Mouse (Mus musculus) embryonic facial prominence, embryonic 12.5 days (tissue): ENCODE measurements at regions not wholly inside any gene's neighbourhood (a gene's known extent, or its start where the extent isn't known, plus 50 kb on each side); places are given as distances from the start of the nearest gene placed in this dataset.

Source experiments
- ATAC-seq: fragments of 200-750 bp; cut with Nextera tagmentation; 2 replicates; pipeline ENCODE4 v1.8.0; 2017; ENCODE audit not compliant: insufficient number of reproducible peaks, insufficient read depth, low FRiP score, low TSS enrichment
- H3K27ac ChIP-seq: fragments of 300-500 bp; sonication (generic); 2 replicates; pipeline ENCODE4 v1.5.1; 2016; ENCODE audit warnings: mild to moderate bottlenecking
- H3K27me3 ChIP-seq: fragments of 300-500 bp; sonication (generic); 2 replicates; pipeline ENCODE4 v1.6.1; 2016; ENCODE audit warnings: mild to moderate bottlenecking, moderate library complexity
- H3K36me3 ChIP-seq: fragments of 300-500 bp; sonication (generic); 2 replicates; pipeline ENCODE4 v1.6.1; 2016; ENCODE audit warnings: mild to moderate bottlenecking
- H3K4me1 ChIP-seq: fragments of 300-500 bp; sonication (generic); 2 replicates; pipeline ENCODE4 v1.6.1; 2016
- H3K4me2 ChIP-seq: fragments of 300-500 bp; sonication (generic); replicated peaks from 2 replicates; pipeline ENCODE4 v1.6.1; 2016; ENCODE audit warnings: mild to moderate bottlenecking, moderate library complexity
- H3K4me3 ChIP-seq: fragments of 300-500 bp; sonication (generic); 2 replicates; pipeline ENCODE4 v1.5.1; 2016; ENCODE audit warnings: mild to moderate bottlenecking
- H3K9ac ChIP-seq: fragments of 300-500 bp; sonication (generic); 2 replicates; pipeline ENCODE4 v1.6.1; 2016; ENCODE audit warnings: mild to moderate bottlenecking, moderate library complexity
- H3K9me3 ChIP-seq: fragments of 300-500 bp; sonication (generic); 2 replicates; pipeline ENCODE4 v1.6.1; 2016; ENCODE audit warnings: mild to moderate bottlenecking, moderate library complexity
- WGBS: fragments of 180-500 bp; shearing (Covaris S2); methylation state at CpG from one replicate; pipeline ENCODE4 v1.1.7; 2016; 5-methylcytosine and 5-hydroxymethylcytosine counted together

DNA sequence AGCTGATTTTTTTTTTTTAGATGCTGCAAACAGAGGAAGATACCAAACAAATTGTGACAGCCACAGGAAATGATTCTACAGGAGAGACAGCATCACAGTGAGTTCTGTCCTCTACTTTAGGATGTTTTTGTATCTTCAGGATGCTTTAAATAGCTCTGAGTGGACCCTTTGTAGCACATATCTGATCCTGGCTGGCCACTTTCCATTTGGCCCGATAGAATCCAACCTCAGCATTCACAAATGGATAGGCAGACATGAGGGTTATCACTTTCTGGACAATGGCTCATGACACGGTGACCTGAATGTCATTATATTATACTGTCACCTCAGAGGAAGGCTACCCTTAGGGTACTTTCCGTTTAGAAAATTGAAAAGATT is 379.3 kb downstream of the Gm10295 start:
- 32% methylated on average over 3 of the region's 3 CpGs for WGBS
- Histone ChIP-seq H3K27me3 (no peaks in the 10 kb centered on the region), H3K27ac (no peak overlapping the region), H3K9me3 (no peaks in the 10 kb centered on the region), H3K9ac (no peak overlapping the region), H3K4me1 (peaks cover 12% of the 10 kb centered on the region; the same call in 1 of the 2 replicates), H3K4me2 (no peak overlapping the region), H3K36me3 (no peaks in the 10 kb centered on the region), H3K4me3 (no peak overlapping the region)
- no peak for ATAC-seq

DNA sequence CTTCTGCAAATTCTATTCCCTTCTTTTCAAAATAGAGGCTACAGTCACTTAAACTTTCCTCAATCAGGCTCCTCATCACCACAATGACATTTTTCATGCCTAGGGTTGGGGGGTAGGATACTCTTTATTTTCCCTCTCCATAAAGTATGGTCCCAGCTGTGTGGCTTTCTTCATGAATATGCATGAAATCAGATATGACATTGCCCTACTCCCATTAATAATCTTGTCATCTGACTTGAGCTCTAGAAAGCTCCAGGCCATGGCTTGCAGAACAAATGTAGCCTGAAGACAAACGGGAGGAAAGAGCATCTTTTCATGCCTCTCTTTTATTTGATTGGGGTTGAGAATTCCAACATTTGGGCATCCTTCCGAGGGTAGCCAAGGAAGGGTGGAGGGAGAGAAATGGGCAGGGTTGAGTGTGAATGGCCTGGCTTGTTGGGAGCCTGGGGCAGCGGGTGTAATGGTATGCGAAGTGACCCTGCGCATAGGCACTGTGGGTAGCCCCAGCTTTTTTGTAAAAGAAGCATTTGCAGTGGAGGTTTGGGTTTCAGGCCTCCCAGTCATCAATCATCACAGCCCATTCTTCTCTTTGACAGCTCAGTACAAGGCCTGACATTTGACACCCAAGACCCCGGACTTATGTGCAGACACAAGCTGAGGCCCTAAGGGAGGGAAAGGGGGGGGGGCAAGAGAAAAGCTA is 379.8 kb downstream of the Gm10295 start:
- Histone ChIP-seq H3K9ac (no peak overlapping the region), H3K4me1 (peaks cover 12% of the 10 kb centered on the region; the same call in 1 of the 2 replicates), H3K27ac (no peak overlapping the region), H3K27me3 (no peaks in the 10 kb centered on the region), H3K9me3 (no peaks in the 10 kb centered on the region), H3K36me3 (no peaks in the 10 kb centered on the region), H3K4me3 (no peak overlapping the region), H3K4me2 (no peak overlapping the region)
- 0 out of 2 replicates have a peak, but pooled peaks have one; percentile 22 for ATAC-seq
- 6% methylated on average over 6 of the region's 6 CpGs for WGBS

DNA sequence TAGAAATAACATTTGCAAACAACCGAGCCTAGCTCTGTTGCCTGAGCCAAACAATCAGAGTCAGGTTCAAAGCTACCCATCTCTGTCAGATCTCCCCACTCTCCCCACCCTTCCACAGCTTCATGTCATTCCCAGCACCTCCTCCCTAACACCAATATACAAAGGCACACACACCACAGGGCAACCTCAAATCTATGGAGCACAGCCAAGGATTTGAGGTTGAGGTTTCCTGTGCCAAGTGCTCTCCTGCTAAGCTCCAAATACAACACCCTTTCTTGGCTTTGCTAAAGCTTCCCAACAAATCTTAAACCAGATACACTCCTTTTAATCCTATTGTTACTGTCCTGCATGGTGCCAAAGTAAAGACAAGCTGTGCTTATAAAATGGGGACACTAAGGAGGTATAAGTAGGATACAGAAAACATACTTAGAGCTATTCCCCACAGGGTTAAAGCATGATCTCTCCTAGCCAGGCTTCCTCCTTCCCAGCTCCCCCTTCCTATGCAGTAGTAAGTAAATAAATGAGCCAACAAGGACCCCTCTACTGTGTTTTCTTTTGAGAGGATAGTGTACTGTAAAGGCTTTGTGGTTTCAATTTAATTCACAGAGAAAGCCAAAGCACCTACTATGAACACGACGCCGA is 398.8 kb downstream of the Gm10295 start:
- no peak for ATAC-seq
- no peaks in the 10 kb centered on the region for H3K9me3 ChIP-seq
- WGBS, result 75% methylated on average over 4 of the region's 4 CpGs
- no peaks in the 10 kb centered on the region for H3K4me1 ChIP-seq
- H3K9ac ChIP-seq, result no peak overlapping the region
- no peak overlapping the region for H3K4me3 ChIP-seq
- H3K27ac ChIP-seq, result no peak overlapping the region
- no peaks in the 10 kb centered on the region for H3K36me3 ChIP-seq
- no peaks in the 10 kb centered on the region for H3K27me3 ChIP-seq
- H3K4me2 ChIP-seq, result no peak overlapping the region

DNA sequence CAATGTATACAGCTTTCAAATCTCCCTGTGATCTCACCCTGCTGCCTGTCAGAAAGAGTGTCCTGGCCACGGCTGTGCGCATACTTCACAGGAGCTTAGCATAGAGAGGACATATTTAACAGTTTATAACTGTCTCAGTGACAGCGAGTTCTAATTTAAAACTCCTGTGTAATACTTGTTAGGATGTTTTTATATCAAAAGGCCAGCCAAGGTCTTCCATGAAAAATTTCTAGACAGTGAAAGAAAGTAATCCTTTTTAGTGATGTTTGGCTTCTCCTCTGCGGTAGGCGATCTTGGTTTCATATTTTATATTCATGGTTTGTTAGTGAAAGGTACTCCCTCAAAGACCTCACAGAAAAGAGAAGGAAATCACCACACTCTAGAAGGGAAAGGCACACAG is 403.0 kb downstream of the Gm10295 start:
- Histone ChIP-seq H3K27me3 (no peaks in the 10 kb centered on the region), H3K9ac (no peak overlapping the region), H3K27ac (no peak overlapping the region), H3K36me3 (no peaks in the 10 kb centered on the region), H3K9me3 (no peaks in the 10 kb centered on the region), H3K4me1 (no peaks in the 10 kb centered on the region), H3K4me2 (no peak overlapping the region), H3K4me3 (no peak overlapping the region)
- ATAC-seq, result no peak
- 49% methylated on average over 5 of the region's 5 CpGs for WGBS

DNA sequence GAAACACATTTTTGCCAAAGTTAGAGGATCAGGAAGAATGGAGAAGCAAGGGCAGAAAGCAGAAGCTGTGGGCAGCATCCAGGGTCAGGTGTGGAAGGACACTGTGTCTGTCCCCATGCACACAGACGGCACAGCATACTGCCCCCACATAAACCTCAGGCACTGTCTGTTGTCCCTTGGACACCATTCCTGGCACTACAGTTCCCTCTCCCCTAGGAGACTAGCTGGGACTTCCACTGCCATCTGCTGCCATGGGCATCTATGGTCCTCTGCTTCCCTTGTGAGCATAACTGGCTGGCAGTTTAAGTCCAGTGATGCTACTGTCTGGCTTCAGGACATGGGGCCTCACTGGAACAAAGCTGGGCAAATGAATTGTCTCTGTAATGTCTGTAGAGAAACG is 405.0 kb downstream of the Gm10295 start:
- ATAC-seq, result no peak
- Histone ChIP-seq H3K4me1 (no peaks in the 10 kb centered on the region), H3K27ac (no peak overlapping the region), H3K27me3 (no peaks in the 10 kb centered on the region), H3K36me3 (no peaks in the 10 kb centered on the region), H3K4me3 (no peak overlapping the region), H3K4me2 (no peak overlapping the region), H3K9me3 (no peaks in the 10 kb centered on the region), H3K9ac (no peak overlapping the region)
- 61% methylated on average over 2 of the region's 2 CpGs for WGBS

DNA sequence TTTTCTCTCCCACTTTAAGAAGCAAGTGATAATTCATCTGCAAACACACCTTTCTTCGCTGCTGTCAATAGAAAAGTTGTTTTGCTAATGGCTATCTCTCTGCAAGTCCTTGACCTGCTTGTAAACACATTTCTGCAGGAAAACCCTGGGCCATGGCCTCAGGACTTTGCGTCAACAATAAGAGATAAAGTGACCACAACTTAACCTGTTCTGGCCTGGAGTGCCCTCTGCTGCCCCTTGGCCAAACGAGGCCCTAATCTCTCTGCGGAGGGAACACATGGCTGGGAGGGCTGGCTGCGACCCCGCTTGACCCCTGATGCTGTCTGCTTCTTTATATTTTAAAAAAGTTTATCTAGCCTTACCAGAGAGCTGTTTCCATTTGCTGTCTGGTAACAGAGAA is 420.4 kb downstream of the Gm10295 start:
- Histone ChIP-seq H3K9ac (no peak overlapping the region), H3K36me3 (no peaks in the 10 kb centered on the region), H3K4me2 (no peak overlapping the region), H3K4me1 (0 out of 2 replicates have a peak, but pooled peaks cover 3% of the 10 kb centered on the region), H3K27ac (no peak overlapping the region), H3K4me3 (no peak overlapping the region), H3K27me3 (no peaks in the 10 kb centered on the region), H3K9me3 (no peaks in the 10 kb centered on the region)
- WGBS, result 14% methylated on average over 6 of the region's 6 CpGs
- no peak for ATAC-seq

DNA sequence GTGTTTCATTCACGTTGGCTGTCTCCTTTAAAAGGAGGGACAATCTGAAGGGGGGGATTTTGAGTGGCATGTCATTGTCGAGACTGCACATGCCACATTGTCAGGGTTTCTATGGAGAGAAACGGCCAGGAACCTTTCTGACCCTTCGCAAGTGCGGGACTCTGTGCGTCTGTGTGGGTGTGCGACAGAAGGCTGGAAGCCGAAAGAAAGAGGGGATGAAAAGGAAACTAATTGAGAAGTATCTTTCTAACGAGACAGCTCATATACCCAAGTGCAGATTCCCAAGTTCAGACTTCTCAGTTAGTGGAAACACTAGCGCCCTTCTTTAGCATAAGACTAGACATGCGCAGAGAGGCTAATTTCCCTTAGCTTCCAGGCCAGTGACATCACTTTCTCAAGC is 421.4 kb downstream of the Gm10295 start:
- no peaks in the 10 kb centered on the region for H3K27me3 ChIP-seq
- no peak for ATAC-seq
- 0 out of 2 replicates have a peak, but pooled peaks cover 3% of the 10 kb centered on the region for H3K4me1 ChIP-seq
- H3K9me3 ChIP-seq, result no peaks in the 10 kb centered on the region
- H3K27ac ChIP-seq, result no peak overlapping the region
- 28% methylated on average over 11 of the region's 11 CpGs for WGBS
- H3K4me2 ChIP-seq, result 0 out of 2 replicates have a peak overlapping the region, but pooled peaks have one; percentile 8
- H3K4me3 ChIP-seq, result no peak overlapping the region
- no peaks in the 10 kb centered on the region for H3K36me3 ChIP-seq
- H3K9ac ChIP-seq, result no peak overlapping the region

DNA sequence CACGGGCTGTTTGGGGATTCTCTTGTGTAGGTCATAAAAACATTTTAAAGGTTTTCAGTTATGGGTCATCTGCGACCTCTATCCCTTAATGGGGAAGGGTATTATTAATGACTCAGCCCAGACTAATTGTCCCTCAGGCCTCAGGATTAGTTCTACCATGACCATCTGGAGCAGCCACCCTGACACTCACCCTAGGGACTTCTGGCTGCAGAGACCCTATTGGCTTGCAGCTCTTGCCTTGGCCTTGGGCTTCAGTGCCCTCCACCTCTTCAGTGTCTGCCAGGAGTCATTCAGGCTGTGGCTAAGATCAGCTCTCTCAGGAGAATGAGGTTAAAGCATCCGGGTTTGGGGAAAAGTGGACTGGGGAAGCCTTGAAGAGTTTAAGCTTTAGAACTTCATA is 423.3 kb downstream of the Gm10295 start:
- no peak overlapping the region for H3K9ac ChIP-seq
- no peak overlapping the region for H3K4me2 ChIP-seq
- ATAC-seq, result no peak
- H3K36me3 ChIP-seq, result no peaks in the 10 kb centered on the region
- H3K27me3 ChIP-seq, result no peaks in the 10 kb centered on the region
- 0 out of 2 replicates have a peak, but pooled peaks cover 3% of the 10 kb centered on the region for H3K4me1 ChIP-seq
- no peak overlapping the region for H3K27ac ChIP-seq
- WGBS, result 53% methylated on average over 3 of the region's 3 CpGs
- no peak overlapping the region for H3K4me3 ChIP-seq
- no peaks in the 10 kb centered on the region for H3K9me3 ChIP-seq

DNA sequence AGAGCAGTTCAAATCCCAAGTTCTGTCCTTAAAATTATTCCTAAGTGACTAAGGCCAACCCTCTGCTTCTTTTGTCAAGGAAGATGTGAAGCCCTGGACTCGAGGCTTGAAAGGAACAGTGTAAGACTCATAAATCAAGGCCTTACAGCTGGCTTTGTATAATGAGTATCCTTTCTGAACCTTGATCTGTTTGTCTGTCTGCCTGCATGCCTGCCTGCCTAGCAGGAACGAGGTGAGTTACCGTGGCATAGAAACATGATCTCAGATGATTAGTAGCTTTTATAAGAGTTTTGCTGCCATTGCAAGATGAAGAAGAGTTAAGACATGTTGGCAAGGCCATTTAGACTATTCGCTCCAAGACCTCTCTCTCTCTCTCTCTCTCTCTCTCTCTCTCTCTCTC is 434.3 kb downstream of the Gm10295 start:
- Histone ChIP-seq H3K4me2 (no peak overlapping the region), H3K27ac (no peak overlapping the region), H3K4me1 (no peaks in the 10 kb centered on the region), H3K9me3 (no peaks in the 10 kb centered on the region), H3K36me3 (no peaks in the 10 kb centered on the region), H3K4me3 (no peak overlapping the region), H3K27me3 (no peaks in the 10 kb centered on the region), H3K9ac (no peak overlapping the region)
- ATAC-seq, result no peak
- whole genome bisulfite sequencing, result 62% methylated on average over 4 of the region's 4 CpGs

DNA sequence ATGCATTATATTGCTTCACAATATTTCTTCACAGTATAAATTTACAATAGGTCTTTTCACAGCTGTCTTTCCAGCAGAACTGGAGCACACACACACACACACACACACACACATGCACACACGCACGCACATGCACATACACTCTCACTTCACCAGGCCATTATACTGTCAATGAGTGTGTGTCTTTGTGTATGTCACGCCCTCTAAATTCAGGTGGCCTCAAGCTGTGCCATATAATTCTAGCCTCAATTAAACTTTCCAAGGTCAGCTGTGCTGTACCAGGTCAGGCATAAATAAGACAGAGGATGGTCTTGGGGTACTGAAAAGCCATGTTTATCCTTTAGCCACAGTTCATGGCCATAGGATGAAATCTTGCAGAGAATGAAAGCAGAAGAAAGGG is 442.4 kb downstream of the Gm10295 start:
- H3K4me1 ChIP-seq, result no peaks in the 10 kb centered on the region
- no peak for ATAC-seq
- no peak overlapping the region for H3K27ac ChIP-seq
- H3K4me2 ChIP-seq, result no peak overlapping the region
- H3K9ac ChIP-seq, result no peak overlapping the region
- no peaks in the 10 kb centered on the region for H3K27me3 ChIP-seq
- WGBS, result 68% methylated on average over 3 of the region's 3 CpGs
- H3K36me3 ChIP-seq, result no peaks in the 10 kb centered on the region
- H3K4me3 ChIP-seq, result no peak overlapping the region
- no peaks in the 10 kb centered on the region for H3K9me3 ChIP-seq

DNA sequence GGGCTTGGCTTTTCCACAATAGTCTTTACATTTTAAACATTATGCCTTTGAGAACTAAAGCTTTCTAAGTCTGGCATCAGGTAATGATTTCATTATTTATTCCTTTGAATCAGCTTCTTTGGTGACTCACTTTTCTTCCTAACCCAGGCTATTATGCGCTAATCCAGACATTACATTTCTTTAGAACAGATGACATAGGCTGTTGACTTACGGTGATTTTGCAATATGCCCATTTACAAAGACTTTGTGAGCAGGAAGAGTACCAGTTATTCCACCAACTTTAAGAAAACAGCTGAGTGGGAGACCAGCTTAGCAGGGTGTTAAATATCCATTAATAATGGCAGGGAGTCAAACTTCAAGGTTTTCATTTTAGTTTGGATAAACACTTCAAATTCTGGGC is 459.6 kb downstream of the Gm10295 start:
- Histone ChIP-seq H3K27ac (no peak overlapping the region), H3K9ac (no peak overlapping the region), H3K9me3 (no peaks in the 10 kb centered on the region), H3K36me3 (no peaks in the 10 kb centered on the region), H3K27me3 (no peaks in the 10 kb centered on the region), H3K4me3 (no peak overlapping the region), H3K4me2 (no peak overlapping the region), H3K4me1 (no peaks in the 10 kb centered on the region; the same call in 1 of the 2 replicates)
- ATAC-seq, result no peak
- 89% methylated on average over 2 of the region's 2 CpGs for WGBS

DNA sequence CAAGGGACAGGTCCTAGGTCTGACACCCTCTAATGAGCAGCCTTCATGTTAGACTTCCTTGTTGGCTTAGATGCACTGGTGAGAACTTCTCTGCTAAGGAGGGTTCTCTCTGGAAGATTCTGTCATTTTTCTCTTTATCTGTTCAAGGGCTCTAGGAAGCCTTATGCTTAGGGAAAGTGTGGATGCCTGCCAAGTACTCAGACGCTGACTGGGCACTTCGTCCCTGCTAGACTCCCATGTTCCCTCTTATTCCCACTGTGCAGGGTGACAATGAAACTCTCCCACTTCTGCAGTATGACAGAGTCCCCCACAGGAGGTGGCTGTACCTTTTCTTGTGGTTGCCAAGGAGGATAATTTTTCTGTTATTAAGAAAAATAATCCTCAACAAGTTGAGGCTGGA is 470.8 kb downstream of the Gm10295 start:
- no peak overlapping the region for H3K4me2 ChIP-seq
- H3K4me3 ChIP-seq, result no peak overlapping the region
- H3K27me3 ChIP-seq, result no peaks in the 10 kb centered on the region
- no peaks in the 10 kb centered on the region for H3K9me3 ChIP-seq
- no peak for ATAC-seq
- H3K36me3 ChIP-seq, result no peaks in the 10 kb centered on the region
- H3K9ac ChIP-seq, result no peak overlapping the region
- no peaks in the 10 kb centered on the region for H3K4me1 ChIP-seq
- 84% methylated on average over 2 of the region's 2 CpGs for WGBS
- H3K27ac ChIP-seq, result no peak overlapping the region
